Mouse (Mus musculus): ENCODE measurements around the gene Gipc1. TPM values are rescaled to one million over a fixed set of nuclear protein-coding genes. Genes with fewer than 3 reads are reported as not detected.

Gene Gipc1
- polyA plus RNA-seq (2015; fragmentation: Nextera tagmentation; extraction: Ambion mirVana) = 183 and 191 TPM in 2 replicates

GRCm38 (mm10) chr8:83652030-83652743 lies at the start of gene Gipc1:
Gipc1 (plus strand) TSS chr8:83652677.
- Histone ChIP-seq H3K4me2 (peak within 1 kb of the TSS; percentile 84), H3K9ac (peak within 1 kb of the TSS; percentile 75), H3K4me1 (peaks cover 19% of the 10 kb centered on the region), H3K9me3 (no peaks in the 10 kb centered on the region), H3K36me3 (no peaks in the 10 kb centered on the region), H3K4me3 (replicated peaks) (peak within 1 kb of the TSS; percentile 79), H3K27ac (peak within 1 kb of the TSS; percentile 90), H3K27me3 (replicated peaks) (no peaks in the 10 kb centered on the region)
- ATAC-seq (ENCODE audit: insufficient read depth, low FRiP score, low read depth) = peak; percentile 94
- 5% methylated on average over 50 of the region's 50 CpGs for WGBS

GRCm38 (mm10) chr8:83607661-83608397 lies 44.6 kb upstream of the Gipc1 start, which contains the start of the genes Tecr and Dnajb1:
Tecr (minus strand) TSS chr8:83607971.
Dnajb1 (plus strand) TSS chr8:83608193.
- Histone ChIP-seq H3K4me2 (peak within 1 kb of the TSS; percentile 78), H3K4me3 (replicated peaks) (peak within 1 kb of the TSS; percentile 89), H3K9ac (peak within 1 kb of the TSS; percentile 75), H3K36me3 (peaks cover 26% of the 10 kb centered on the region), H3K4me1 (peaks cover 19% of the 10 kb centered on the region), H3K9me3 (no peaks in the 10 kb centered on the region), H3K27me3 (replicated peaks) (no peaks in the 10 kb centered on the region), H3K27ac (peak within 1 kb of the TSS; percentile 97)
- ATAC-seq (ENCODE audit: insufficient read depth, low FRiP score, low read depth) = peak; percentile 94
- WGBS = under 1% methylated on average over 57 of the region's 69 CpGs

GRCm38 (mm10) chr8:83608398-83608829 lies 44.1 kb upstream of the Gipc1 start:
- peak overlapping the region; percentile 89 for H3K4me3 ChIP-seq (replicated peaks)
- H3K36me3 ChIP-seq = peaks cover 26% of the 10 kb centered on the region
- peak overlapping the region; percentile 75 for H3K9ac ChIP-seq
- WGBS = 0% methylated on average over 51 of the region's 51 CpGs
- peak; percentile 71 for ATAC-seq (ENCODE audit: insufficient read depth, low FRiP score, low read depth)
- no peaks in the 10 kb centered on the region for H3K27me3 ChIP-seq (replicated peaks)
- H3K9me3 ChIP-seq = no peaks in the 10 kb centered on the region
- peaks cover 19% of the 10 kb centered on the region for H3K4me1 ChIP-seq
- peak overlapping the region; percentile 97 for H3K27ac ChIP-seq
- H3K4me2 ChIP-seq = peak overlapping the region; percentile 78

DNA sequence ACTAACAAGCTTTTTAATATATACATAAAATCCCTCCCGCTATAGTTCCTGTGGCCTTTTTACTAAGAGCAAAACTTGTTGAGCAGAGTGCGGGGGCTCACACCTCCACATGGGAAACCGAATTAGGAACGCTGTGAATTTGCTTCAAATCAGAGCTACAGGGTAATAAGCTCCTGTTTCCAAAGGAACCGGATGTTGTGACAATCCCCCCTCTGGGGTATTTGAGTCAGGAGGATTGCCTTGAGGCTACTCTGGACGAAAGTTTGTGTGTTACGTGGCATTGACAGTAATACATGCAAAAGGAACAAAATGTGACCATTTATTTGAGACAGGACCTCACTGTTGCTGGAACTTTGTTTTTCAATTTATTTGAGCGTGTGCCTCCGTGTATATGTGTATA lies 43.4 kb upstream of the Gipc1 start:
- H3K4me2 ChIP-seq = peak overlapping the region; percentile 78
- ATAC-seq (ENCODE audit: insufficient read depth, low FRiP score, low read depth) = no peak
- H3K4me1 ChIP-seq = peaks cover 19% of the 10 kb centered on the region
- peak overlapping the region; percentile 97 for H3K27ac ChIP-seq
- H3K4me3 ChIP-seq (replicated peaks) = peak overlapping the region; percentile 89
- peak overlapping the region; percentile 75; the same call in 1 of the 2 replicates for H3K9ac ChIP-seq
- no peaks in the 10 kb centered on the region for H3K9me3 ChIP-seq
- 23% methylated on average over 9 of the region's 9 CpGs for WGBS
- no peaks in the 10 kb centered on the region for H3K27me3 ChIP-seq (replicated peaks)
- H3K36me3 ChIP-seq = peaks cover 30% of the 10 kb centered on the region

GRCm38 (mm10) chr8:83609547-83610180 lies 42.8 kb upstream of the Gipc1 start:
- peaks cover 19% of the 10 kb centered on the region for H3K4me1 ChIP-seq
- no peak for ATAC-seq (ENCODE audit: insufficient read depth, low FRiP score, low read depth)
- H3K9me3 ChIP-seq = no peaks in the 10 kb centered on the region
- peak overlapping the region; percentile 97; the same call in 1 of the 2 replicates for H3K27ac ChIP-seq
- H3K4me3 ChIP-seq (replicated peaks) = peak overlapping the region; percentile 89
- no peaks in the 10 kb centered on the region for H3K27me3 ChIP-seq (replicated peaks)
- H3K9ac ChIP-seq = no peak overlapping the region
- H3K4me2 ChIP-seq = peak overlapping the region; percentile 78
- 90% methylated on average over 10 of the region's 10 CpGs for WGBS
- H3K36me3 ChIP-seq = peaks cover 31% of the 10 kb centered on the region

DNA sequence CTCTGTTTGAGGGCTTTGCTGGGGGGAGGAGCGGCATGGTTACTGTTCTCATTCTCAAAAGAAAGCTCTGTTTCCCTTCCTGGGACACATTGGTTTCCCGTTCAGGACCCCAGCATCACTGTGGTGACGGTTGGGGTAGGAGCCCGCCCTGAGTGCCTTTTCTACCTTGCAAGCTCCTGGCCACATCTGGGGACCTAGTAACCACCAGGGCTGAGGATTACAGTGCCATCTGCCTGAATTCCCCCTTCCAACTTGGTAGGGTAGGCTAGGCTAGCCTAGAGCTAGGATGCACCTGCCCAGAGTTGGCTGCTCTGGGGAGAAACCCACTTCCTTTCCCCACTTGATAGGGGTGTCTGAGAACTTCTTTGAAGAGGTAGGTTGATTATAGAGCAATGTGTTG lies 40.6 kb upstream of the Gipc1 start:
- H3K4me1 ChIP-seq = peaks cover 17% of the 10 kb centered on the region
- no peak overlapping the region for H3K9ac ChIP-seq
- peaks cover 31% of the 10 kb centered on the region for H3K36me3 ChIP-seq
- H3K27ac ChIP-seq = no peak overlapping the region
- 92% methylated on average over 4 of the region's 4 CpGs for WGBS
- no peak for ATAC-seq (ENCODE audit: insufficient read depth, low FRiP score, low read depth)
- H3K9me3 ChIP-seq = no peaks in the 10 kb centered on the region
- H3K27me3 ChIP-seq (replicated peaks) = no peaks in the 10 kb centered on the region
- H3K4me2 ChIP-seq = no peak overlapping the region
- H3K4me3 ChIP-seq (replicated peaks) = no peak overlapping the region

DNA sequence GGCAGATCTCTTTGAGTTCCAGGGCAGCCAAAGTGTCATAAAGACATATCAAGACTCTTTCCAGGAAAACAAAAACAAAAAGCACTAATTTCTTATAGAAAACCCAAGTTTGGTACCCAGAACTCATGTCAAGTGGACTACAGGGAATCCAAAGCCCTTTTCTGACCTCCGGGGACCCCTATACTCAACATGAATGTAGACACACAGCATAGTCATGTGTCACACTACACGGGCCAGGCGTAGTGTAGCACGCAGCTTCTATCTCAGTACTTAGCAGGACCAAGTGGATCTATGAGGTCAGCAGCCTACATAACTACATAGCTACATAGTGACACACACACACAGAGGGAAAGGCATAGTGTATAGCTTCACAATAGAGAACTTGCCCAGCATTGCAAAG lies 38.8 kb upstream of the Gipc1 start:
- H3K4me3 ChIP-seq (replicated peaks) = no peak overlapping the region
- ATAC-seq (ENCODE audit: insufficient read depth, low FRiP score, low read depth) = no peak
- peaks cover 31% of the 10 kb centered on the region for H3K36me3 ChIP-seq
- H3K9ac ChIP-seq = no peak overlapping the region
- H3K9me3 ChIP-seq = no peaks in the 10 kb centered on the region
- H3K4me1 ChIP-seq = peaks cover 15% of the 10 kb centered on the region
- H3K27ac ChIP-seq = no peak overlapping the region
- WGBS = 91% methylated on average over 4 of the region's 4 CpGs
- no peak overlapping the region for H3K4me2 ChIP-seq
- no peaks in the 10 kb centered on the region for H3K27me3 ChIP-seq (replicated peaks)

DNA sequence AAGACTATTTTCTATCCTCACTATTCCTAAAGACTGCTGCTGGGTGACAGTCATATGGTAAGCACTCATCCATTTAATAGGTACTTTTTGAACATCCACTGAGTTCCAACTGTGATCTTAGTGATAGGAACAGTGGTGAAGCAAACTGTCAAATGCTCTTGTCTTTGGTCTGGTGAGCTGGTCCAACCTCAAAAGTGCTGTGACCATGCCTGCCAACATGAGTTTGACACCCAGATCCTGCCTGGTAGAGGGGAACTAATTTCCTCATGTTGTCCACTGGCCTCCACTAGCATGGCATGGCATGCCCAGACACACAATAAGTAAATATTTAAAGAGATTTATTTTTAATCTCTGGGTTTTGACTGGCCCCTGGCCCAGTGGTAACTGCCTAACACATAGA lies 35.9 kb upstream of the Gipc1 start:
- Histone ChIP-seq H3K36me3 (peaks cover 14% of the 10 kb centered on the region), H3K27me3 (replicated peaks) (no peaks in the 10 kb centered on the region), H3K9ac (no peak overlapping the region), H3K9me3 (no peaks in the 10 kb centered on the region), H3K27ac (no peak overlapping the region), H3K4me2 (no peak overlapping the region), H3K4me1 (no peaks in the 10 kb centered on the region), H3K4me3 (replicated peaks) (no peak overlapping the region)
- no peak for ATAC-seq (ENCODE audit: insufficient read depth, low FRiP score, low read depth)

- Histone ChIP-seq H3K27me3 (replicated peaks) (no peaks in the 10 kb centered on the region), H3K4me2 (no peak overlapping the region), H3K9me3 (no peaks in the 10 kb centered on the region), H3K9ac (no peak overlapping the region), H3K4me1 (peaks cover 1% of the 10 kb centered on the region; the same call in 1 of the 2 replicates), H3K27ac (no peak overlapping the region), H3K4me3 (replicated peaks) (no peak overlapping the region), H3K36me3 (peaks cover 9% of the 10 kb centered on the region; the same call in 1 of the 2 replicates)
- WGBS = 86% methylated on average over 2 of the region's 2 CpGs
- ATAC-seq (ENCODE audit: insufficient read depth, low FRiP score, low read depth) = no peak
Observed at GRCm38 (mm10) chr8:83617111-83617510, 35.4 kb upstream of the Gipc1 start.

DNA sequence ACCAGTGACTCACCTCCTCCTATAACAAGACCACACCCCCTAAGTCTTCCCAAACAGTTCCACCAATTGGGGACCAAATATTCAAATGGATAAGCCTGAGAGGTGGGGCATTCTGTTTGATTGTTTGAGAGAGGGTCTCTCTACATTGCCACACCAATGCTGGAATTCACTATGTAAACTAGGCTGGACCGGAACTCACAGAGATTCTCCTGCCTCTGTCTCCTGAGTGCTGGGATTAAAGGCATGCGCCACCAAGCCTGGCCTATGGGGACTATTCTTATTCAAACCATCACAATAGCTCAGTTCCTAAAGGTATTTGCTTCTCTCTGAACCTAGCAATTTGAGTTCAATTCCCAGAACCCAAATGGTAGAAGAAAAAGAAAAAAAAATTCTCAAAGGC lies 33.9 kb upstream of the Gipc1 start:
- ATAC-seq (ENCODE audit: insufficient read depth, low FRiP score, low read depth) = no peak
- 89% methylated on average over 2 of the region's 2 CpGs for WGBS
- Histone ChIP-seq H3K4me1 (peaks cover 3% of the 10 kb centered on the region; the same call in 1 of the 2 replicates), H3K36me3 (0 out of 2 replicates have a peak, but pooled peaks cover 5% of the 10 kb centered on the region), H3K9ac (no peak overlapping the region), H3K27ac (no peak overlapping the region), H3K4me2 (no peak overlapping the region), H3K9me3 (no peaks in the 10 kb centered on the region), H3K4me3 (replicated peaks) (no peak overlapping the region), H3K27me3 (replicated peaks) (no peaks in the 10 kb centered on the region)

DNA sequence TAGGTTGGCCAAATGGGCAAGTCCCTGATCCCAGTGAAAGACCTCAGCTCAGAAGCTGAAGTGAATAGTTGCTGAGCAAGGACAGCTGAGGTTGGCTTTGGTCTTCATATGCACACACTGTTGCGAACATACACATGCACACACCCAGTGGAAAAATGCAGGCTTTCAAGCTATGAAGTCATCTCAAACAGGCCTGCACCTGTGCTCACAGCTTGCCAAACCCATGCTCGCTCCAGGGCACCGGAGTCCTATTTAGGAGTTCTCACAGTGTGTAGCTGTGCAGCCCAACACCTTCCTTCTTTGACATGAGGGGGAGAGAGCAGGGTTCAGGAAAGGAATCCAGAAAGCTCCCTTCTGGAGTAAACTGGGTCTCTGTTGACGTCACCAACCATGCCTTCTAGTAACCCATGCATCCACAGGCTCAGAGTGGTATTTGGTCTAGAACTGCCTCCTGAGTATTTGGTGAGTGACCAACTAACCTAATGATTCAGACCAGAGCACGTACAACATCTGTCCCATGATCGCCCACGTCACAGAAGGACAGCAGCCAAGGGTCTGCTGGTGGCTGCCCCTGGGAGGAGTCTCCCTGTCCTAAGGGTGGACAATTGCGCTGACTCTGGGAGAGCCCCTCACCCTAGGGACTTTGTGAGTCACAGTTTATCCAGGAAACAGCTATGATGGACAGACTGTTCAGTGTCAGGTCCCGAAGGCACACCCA lies 32.8 kb upstream of the Gipc1 start:
- ATAC-seq (ENCODE audit: insufficient read depth, low FRiP score, low read depth) = peak; percentile 29; the same call in 1 of the 2 replicates
- H3K9me3 ChIP-seq = no peaks in the 10 kb centered on the region
- no peaks in the 10 kb centered on the region for H3K27me3 ChIP-seq (replicated peaks)
- WGBS = 78% methylated on average over 9 of the region's 9 CpGs
- H3K36me3 ChIP-seq = no peaks in the 10 kb centered on the region
- peak overlapping the region; percentile 64 for H3K27ac ChIP-seq
- no peak overlapping the region for H3K9ac ChIP-seq
- H3K4me1 ChIP-seq = peaks cover 3% of the 10 kb centered on the region; the same call in 1 of the 2 replicates
- H3K4me3 ChIP-seq (replicated peaks) = no peak overlapping the region
- no peak overlapping the region for H3K4me2 ChIP-seq

Data from stomach, embryonic 15.5 days (tissue).